Mouse (Mus musculus): ENCODE data around the gene Gsta3. TPM values are rescaled to one million over a fixed set of nuclear protein-coding genes. Genes with fewer than 3 reads are reported as not detected.

Gsta3 gene
- total and polyA plus RNA-seq, 3 experiments = 0.27 to 1.2 TPM; not detected in 1

DNA sequence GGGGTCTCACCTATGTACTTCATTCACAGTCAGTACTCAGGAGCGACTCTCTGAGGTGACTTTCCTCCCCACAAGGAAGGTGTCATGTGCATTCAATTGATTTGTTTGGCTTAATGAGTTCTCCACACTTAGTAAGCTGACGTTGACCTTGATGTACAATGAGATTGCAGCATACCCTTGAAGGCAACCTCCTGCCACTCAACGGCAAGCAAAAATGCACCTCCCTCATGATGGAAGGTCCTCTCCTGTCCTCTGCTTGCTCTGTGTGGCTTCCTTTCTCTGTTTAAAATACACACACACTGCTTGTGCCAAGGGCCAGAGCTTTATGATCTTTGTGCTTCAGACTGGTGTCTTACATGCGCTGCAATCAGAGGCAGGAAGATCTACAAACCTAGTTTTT lies 64.3 kb downstream of the Gsta3 start:
- no peaks in the 10 kb centered on the region for H3K9me3 ChIP-seq (replicated peaks)
- TF ChIP-seq CTCF (IDR thresholded peaks at IDR 0.05; ENCODE audit: low read depth, low read length) (no peak), TAL1 (conservative IDR thresholded peaks at IDR 0.05; ENCODE audit: low read depth, low read length) (no peak), GATA1 (IDR thresholded peaks at IDR 0.05; ENCODE audit: borderline replicate concordance, low read length) (no peak), GATA2 (IDR thresholded peaks at IDR 0.05; ENCODE audit: borderline replicate concordance, low read depth, low read length) (no peak), POLR2AphosphoS5 (IDR thresholded peaks at IDR 0.05; ENCODE audit: insufficient replicate concordance, low read depth, low read length) (no peak)
- peaks cover 22% of the 10 kb centered on the region for H3K27me3 ChIP-seq (ENCODE audit: insufficient read depth, low read length)
- ATAC-seq (ENCODE audit: extremely low read depth, insufficient number of reproducible peaks, low FRiP score, poor library complexity, severe bottlenecking) = no peak
- H3K36me3 ChIP-seq (replicated peaks) = no peaks in the 10 kb centered on the region
- DNase-seq (ENCODE audit: low spot score) = no peak
- H3K4me1 ChIP-seq (ENCODE audit: insufficient read depth, low read depth, low read length) = peaks cover 47% of the 10 kb centered on the region
- no peak overlapping the region for H3K4me3 ChIP-seq (ENCODE audit: low read depth, low read length)

DNA sequence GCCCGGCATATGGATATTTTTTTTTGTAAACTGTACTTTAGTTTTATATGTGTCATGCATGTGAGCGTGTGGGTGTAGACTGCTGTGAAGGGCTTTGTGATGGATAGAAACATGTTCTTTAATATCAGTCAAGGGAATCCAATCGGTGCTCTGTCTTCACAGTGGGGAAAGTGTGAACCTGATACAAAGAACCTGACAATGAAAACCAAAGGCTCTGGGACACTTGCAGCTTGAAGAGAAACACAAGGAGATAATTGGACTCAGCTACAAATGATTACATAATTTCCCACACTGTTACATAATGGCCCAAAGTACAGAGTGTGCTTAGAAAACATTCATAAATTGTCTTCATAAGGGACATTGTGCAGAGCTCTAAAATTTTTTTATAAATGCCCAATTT lies 65.1 kb downstream of the Gsta3 start:
- no peak for DNase-seq (ENCODE audit: low spot score)
- no peak for TF ChIP-seq TAL1 (conservative IDR thresholded peaks at IDR 0.05; ENCODE audit: low read depth, low read length)
- TF ChIP-seq CTCF (IDR thresholded peaks at IDR 0.05; ENCODE audit: low read depth, low read length) = no peak
- no peak for TF ChIP-seq POLR2AphosphoS5 (IDR thresholded peaks at IDR 0.05; ENCODE audit: insufficient replicate concordance, low read depth, low read length)
- no peak for TF ChIP-seq GATA1 (IDR thresholded peaks at IDR 0.05; ENCODE audit: borderline replicate concordance, low read length)
- TF ChIP-seq GATA2 (IDR thresholded peaks at IDR 0.05; ENCODE audit: borderline replicate concordance, low read depth, low read length) = no peak
- Histone ChIP-seq H3K4me3 (ENCODE audit: low read depth, low read length) (no peak overlapping the region), H3K9me3 (replicated peaks) (no peaks in the 10 kb centered on the region), H3K36me3 (replicated peaks) (no peaks in the 10 kb centered on the region), H3K27me3 (ENCODE audit: insufficient read depth, low read length) (peaks cover 18% of the 10 kb centered on the region), H3K4me1 (ENCODE audit: insufficient read depth, low read depth, low read length) (peaks cover 44% of the 10 kb centered on the region)
- no peak for ATAC-seq (ENCODE audit: extremely low read depth, insufficient number of reproducible peaks, low FRiP score, poor library complexity, severe bottlenecking)

DNA sequence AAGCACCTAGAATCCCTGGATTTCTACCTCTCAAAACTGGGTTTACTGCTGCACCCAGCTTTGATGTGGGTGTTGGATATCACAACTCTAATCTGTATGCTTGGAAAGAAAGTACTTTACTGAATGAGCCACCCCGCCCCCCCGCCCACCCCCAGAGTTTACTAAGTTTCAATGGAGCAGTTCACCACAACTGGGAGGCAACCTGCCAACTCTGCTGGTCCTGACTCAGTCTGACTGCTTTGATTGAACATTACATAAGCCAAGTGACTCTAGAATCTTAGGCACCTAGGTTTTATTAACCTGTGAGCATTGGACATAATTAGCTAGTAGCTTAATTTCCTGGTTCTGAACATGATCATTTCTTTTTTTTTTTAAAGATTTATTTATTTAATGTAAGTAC lies 73.9 kb downstream of the Gsta3 start:
- Histone ChIP-seq H3K27me3 (ENCODE audit: insufficient read depth, low read length) (no peaks in the 10 kb centered on the region), H3K4me1 (ENCODE audit: insufficient read depth, low read depth, low read length) (peaks cover 49% of the 10 kb centered on the region), H3K9me3 (replicated peaks) (no peaks in the 10 kb centered on the region), H3K36me3 (replicated peaks) (no peaks in the 10 kb centered on the region), H3K4me3 (ENCODE audit: low read depth, low read length) (no peak overlapping the region)
- DNase-seq (ENCODE audit: low spot score) = no peak
- ATAC-seq (ENCODE audit: extremely low read depth, insufficient number of reproducible peaks, low FRiP score, poor library complexity, severe bottlenecking) = no peak
- no peak for TF ChIP-seq POLR2AphosphoS5 (IDR thresholded peaks at IDR 0.05; ENCODE audit: insufficient replicate concordance, low read depth, low read length)

Other genes starting within 250 kb of the Gsta3 start
- gene Tram2, start 161.4 kb upstream of the Gsta3 start, total RNA-seq (2014; fragmentation: Nextera tagmentation) = 2.1 and 3.2 TPM in 2 replicates
- 0.76 and 0.87 TPM in 2 replicates for gene Tram2, start 161.4 kb upstream of the Gsta3 start, total RNA-seq (2017)
- 0.33 and 0.51 TPM in 2 replicates for gene Tram2, start 161.4 kb upstream of the Gsta3 start, polyA plus RNA-seq (2012)
- gene Tmem14a, start 22.0 kb upstream of the Gsta3 start, total RNA-seq (2014; fragmentation: Nextera tagmentation) = 1.7 and 3.5 TPM in 2 replicates
- 4.0 and 4.9 TPM in 2 replicates for gene Tmem14a, start 22.0 kb upstream of the Gsta3 start, total RNA-seq (2017)
- 0.30 and 0.50 TPM in 2 replicates for gene Tmem14a, start 22.0 kb upstream of the Gsta3 start, polyA plus RNA-seq (2012)
- gene Khdc1a, start 109.1 kb downstream of the Gsta3 start, total RNA-seq (2014; fragmentation: Nextera tagmentation) = not detected in 2 replicates
- 0.16 TPM in 1 of 2 replicates, not detected in the other for gene Khdc1a, start 109.1 kb downstream of the Gsta3 start, total RNA-seq (2017)
- gene Khdc1a, start 109.1 kb downstream of the Gsta3 start, polyA plus RNA-seq (2012) = not detected in 2 replicates
- gene Khdc1c, start 127.7 kb downstream of the Gsta3 start, total RNA-seq (2014; fragmentation: Nextera tagmentation) = not detected in 2 replicates
- gene Khdc1c, start 127.7 kb downstream of the Gsta3 start, total RNA-seq (2017) = 0.05 TPM in 1 of 2 replicates, not detected in the other
- not detected in 2 replicates for gene Khdc1c, start 127.7 kb downstream of the Gsta3 start, polyA plus RNA-seq (2012)
- gene Khdc1b, start 143.0 kb downstream of the Gsta3 start, total RNA-seq (2014; fragmentation: Nextera tagmentation) = not detected in 2 replicates
- gene Khdc1b, start 143.0 kb downstream of the Gsta3 start, total RNA-seq (2017) = 0.12 and 0.22 TPM in 2 replicates
- gene Khdc1b, start 143.0 kb downstream of the Gsta3 start, polyA plus RNA-seq (2012) = not detected in 2 replicates